Mouse (Mus musculus): Measurements from ENCODE around the gene Pde4c.

DNA sequence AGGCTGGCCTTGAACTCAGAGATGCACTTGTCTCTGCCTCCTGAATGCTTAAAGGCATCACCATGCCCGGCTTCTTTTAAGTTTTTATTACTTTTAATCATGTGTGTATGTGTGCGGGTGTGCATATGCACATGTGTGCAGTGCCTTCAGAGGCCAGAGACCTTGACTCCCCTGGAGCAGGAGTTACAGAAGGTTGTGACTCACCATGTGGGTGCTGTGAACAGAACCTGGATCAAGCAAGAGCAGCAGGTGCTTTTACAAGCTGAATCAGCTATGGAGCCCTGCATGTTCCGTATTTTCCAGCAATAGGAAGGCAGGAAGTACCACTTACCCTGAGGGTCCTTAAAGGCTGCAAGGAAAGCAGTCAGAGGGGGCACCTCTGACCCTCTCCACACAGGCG, 32.3 kb upstream of the Pde4c start:
- TF ChIP-seq POLR2A (IDR thresholded peaks at IDR 0.05; ENCODE audit: insufficient read length, low read depth), result no peak
- TF ChIP-seq SRF (IDR thresholded peaks at IDR 0.05; ENCODE audit: control insufficient read depth, insufficient read length, low read depth), result no peak

All from myocyte (in vitro differentiated cells).